34 mouse cellular contexts compared by ENCODE assay signal in genomic region chr15:16814035-16814434, GRCm38 (mm10).
"Had no signal": no experiment of that assay in that cellular context is flagged by ENCODE, and none has a peak within 500 bp of the region (broad histone marks: within the 10 kb centered on the region; RNA-seq: fewer than 3 reads in every experiment).

No protein-coding gene starts in this region.

- DNase-seq: heart, postnatal 10 days; heart, postnatal 14 days; heart, postnatal 36 days; heart, postnatal 4 days; kidney, adult 11 months; kidney, adult 18-20 months; kidney, adult 2 months; kidney, adult 8-10 months; kidney, adult 9 months; kidney, postnatal 10 days; kidney, postnatal 14 days; kidney, postnatal 25 days; kidney, postnatal 36 days; kidney, postnatal 4 days; layer of hippocampus, adult 9-11 months; layer of hippocampus, postnatal 36 days had no signal

- ATAC-seq: hindbrain, embryonic 16.5 days; hindbrain, postnatal 0 days; inflammation-experienced regulatory T-cells, adult 6 months; intestine, embryonic 15.5 days; intestine, embryonic 16.5 days; intestine, postnatal 0 days had no signal

- H3K4me1 ChIP-seq: heart, embryonic 12.5 days; heart, embryonic 13.5 days; heart, embryonic 15.5 days; hindbrain, embryonic 10.5 days; hindbrain, embryonic 12.5 days; hindbrain, embryonic 13.5 days; hindbrain, embryonic 15.5 days; intestine, embryonic 15.5 days; kidney, embryonic 15.5 days had no signal

- H3K36me3 ChIP-seq: heart, embryonic 12.5 days; heart, embryonic 13.5 days; heart, embryonic 15.5 days; hindbrain, embryonic 10.5 days; hindbrain, embryonic 12.5 days; hindbrain, embryonic 13.5 days; hindbrain, embryonic 15.5 days; intestine, embryonic 15.5 days; kidney, embryonic 15.5 days had no signal

- H3K9me3 ChIP-seq: heart, embryonic 12.5 days; heart, embryonic 13.5 days; heart, embryonic 15.5 days; hindbrain, embryonic 10.5 days; hindbrain, embryonic 12.5 days; hindbrain, embryonic 13.5 days; hindbrain, embryonic 15.5 days; intestine, embryonic 15.5 days; kidney, embryonic 15.5 days had no signal

- H3K4me3 ChIP-seq: heart, embryonic 12.5 days; heart, embryonic 13.5 days; heart, embryonic 15.5 days; hindbrain, embryonic 10.5 days; hindbrain, embryonic 12.5 days; hindbrain, embryonic 13.5 days; hindbrain, embryonic 15.5 days; intestine, embryonic 15.5 days; kidney, embryonic 15.5 days; layer of hippocampus, adult 2 months; left cerebral cortex, adult 2 months had no signal

- H3K27me3 ChIP-seq: heart, embryonic 12.5 days; heart, embryonic 13.5 days; heart, embryonic 15.5 days; hindbrain, embryonic 12.5 days; hindbrain, embryonic 13.5 days; hindbrain, embryonic 15.5 days; intestine, embryonic 15.5 days; kidney, embryonic 15.5 days had no signal

- H3K27ac ChIP-seq: heart, embryonic 13.5 days; heart, embryonic 15.5 days; hindbrain, embryonic 10.5 days; hindbrain, embryonic 12.5 days; hindbrain, embryonic 13.5 days; hindbrain, embryonic 14.5 days; hindbrain, embryonic 15.5 days; hindbrain, postnatal 0 days; intestine, embryonic 15.5 days; kidney, embryonic 15.5 days; kidney, postnatal 0 days; layer of hippocampus, adult 2 months; left cerebral cortex, adult 2 months had no signal

- H3K9ac ChIP-seq: heart, embryonic 12.5 days; heart, embryonic 13.5 days; heart, embryonic 15.5 days; hindbrain, embryonic 12.5 days; hindbrain, embryonic 13.5 days; hindbrain, embryonic 14.5 days; hindbrain, embryonic 15.5 days; intestine, embryonic 15.5 days; kidney, embryonic 15.5 days had no signal
